24 mouse cellular contexts compared by ENCODE assay signal in genomic region chr12:32525586-32525985, GRCm38 (mm10).
A peak's percentile ranks its signal among the peaks of the same experiment; 100 is the strongest.
DNase-seq lines count a peak whose midpoint lies in the region; ATAC-seq and TF ChIP-seq lines count a peak whose summit lies in the region.
"Had no signal": no experiment of that assay in that cellular context is flagged by ENCODE, and none has a peak within 500 bp of the region (broad histone marks: within the 10 kb centered on the region; RNA-seq: fewer than 3 reads in every experiment).

No protein-coding gene starts in this region.

- H3K27ac ChIP-seq in layer of hippocampus, adult 2 months, result peak overlapping the region; percentile 15; the same call in 1 of the 2 replicates
- no peak overlapping the region for H3K27ac ChIP-seq in stomach, postnatal 0 days (replicated peaks)
- H3K27ac ChIP-seq: embryonic facial prominence, embryonic 10.5 days; embryonic facial prominence, embryonic 12.5 days; forebrain, embryonic 13.5 days; forebrain, embryonic 15.5 days had no signal

- H3K4me1 ChIP-seq in stomach, postnatal 0 days (replicated peaks; ENCODE audit: control insufficient read depth, insufficient read depth), result no peaks in the 10 kb centered on the region
- H3K4me1 ChIP-seq: embryonic facial prominence, embryonic 10.5 days; embryonic facial prominence, embryonic 12.5 days; forebrain, embryonic 13.5 days; forebrain, embryonic 15.5 days had no signal

- ATAC-seq in stomach, postnatal 0 days (ENCODE audit: low FRiP score, low TSS enrichment), result no peak
- ATAC-seq: activated CD4-positive, CD25-positive, alpha-beta regulatory T cell, adult 4 months; CD4-positive, CD25-positive, alpha-beta regulatory T cell, adult 4 months; forebrain, embryonic 13.5 days; forebrain, embryonic 15.5 days; Patski had no signal

- H3K4me3 ChIP-seq in layer of hippocampus, adult 2 months, result no peak overlapping the region
- no peak overlapping the region for H3K4me3 ChIP-seq in stomach, postnatal 0 days (ENCODE audit: low read depth, low read length)
- H3K4me3 ChIP-seq: embryonic facial prominence, embryonic 10.5 days; embryonic facial prominence, embryonic 12.5 days; forebrain, embryonic 13.5 days; forebrain, embryonic 15.5 days had no signal

- no peak for TF ChIP-seq EP300 in stomach, postnatal 0 days (optimal IDR thresholded peaks at IDR 0.05)

- H3K4me2 ChIP-seq in stomach, postnatal 0 days (replicated peaks; ENCODE audit: low read depth), result no peak overlapping the region
- H3K4me2 ChIP-seq: embryonic facial prominence, embryonic 12.5 days; forebrain, embryonic 13.5 days; forebrain, embryonic 15.5 days had no signal

- H3K9ac ChIP-seq in stomach, postnatal 0 days (ENCODE audit: low read length), result no peak overlapping the region
- H3K9ac ChIP-seq: embryonic facial prominence, embryonic 12.5 days; forebrain, embryonic 13.5 days; forebrain, embryonic 15.5 days had no signal

- TF ChIP-seq CTCF in layer of hippocampus, adult 2 months (conservative IDR thresholded peaks at IDR 0.05), result no peak
- no peak for TF ChIP-seq CTCF in stomach, postnatal 0 days (IDR thresholded peaks at IDR 0.05; ENCODE audit: low read depth)

- peak; percentile 31 for DNase-seq in layer of hippocampus, adult 11-12 months (ENCODE audit: low spot score)
- DNase-seq in layer of hippocampus, postnatal 25 days (ENCODE audit: extremely low spot score in 1 of 2, low spot score in 1 of 2), result no peak
- peak in 1 of 2 experiments; percentile 37 for DNase-seq in layer of hippocampus, adult 2 months (ENCODE audit: low spot score in 2 of 2)
- no peak for DNase-seq in layer of hippocampus, postnatal 10 days (ENCODE audit: low spot score in 2 of 2)
- DNase-seq in layer of hippocampus, postnatal 36 days, result peak; percentile 17 to 24
- no peak for DNase-seq in stomach, postnatal 0 days (ENCODE audit: low spot score)
- DNase-seq: adrenal gland, adult 8-10 months; adrenal gland, postnatal 14 days; adrenal gland, postnatal 36 days; B cell, adult 2 months; cerebellum, adult 11-12 months; cerebellum, adult 2 months; cerebellum, adult 9-10 months; cerebellum, postnatal 10 days; cerebellum, postnatal 25 days had no signal

- H3K27me3 ChIP-seq in stomach, postnatal 0 days (ENCODE audit: control insufficient read depth, insufficient read depth, low read length), result no peaks in the 10 kb centered on the region
- H3K27me3 ChIP-seq: CH12.LX; embryonic facial prominence, embryonic 12.5 days; forebrain, embryonic 13.5 days; forebrain, embryonic 15.5 days; Patski had no signal

- H3K9me3 ChIP-seq in stomach, postnatal 0 days (ENCODE audit: control insufficient read depth, low read length), result no peaks in the 10 kb centered on the region
- H3K9me3 ChIP-seq: embryonic facial prominence, embryonic 10.5 days; embryonic facial prominence, embryonic 12.5 days; forebrain, embryonic 13.5 days; forebrain, embryonic 15.5 days; G1E had no signal

- H3K36me3 ChIP-seq in stomach, postnatal 0 days (ENCODE audit: control insufficient read depth, insufficient read depth, low read length), result no peaks in the 10 kb centered on the region
- H3K36me3 ChIP-seq: embryonic facial prominence, embryonic 10.5 days; embryonic facial prominence, embryonic 12.5 days; forebrain, embryonic 15.5 days; G1E had no signal

- 67% methylated on average over 1 of the region's 1 CpGs for whole genome bisulfite sequencing in stomach, postnatal 0 days

Comparison
In these comparisons a context has a peak if more than half of its experiments do, and no peak if none do; other contexts are left out.
1. DNase-seq: peak in layer of hippocampus, adult 11-12 months (single experiment) and layer of hippocampus, postnatal 36 days (2 of 2); none in layer of hippocampus, postnatal 25 days (0 of 2), layer of hippocampus, postnatal 10 days (0 of 2) and stomach, postnatal 0 days (single experiment).